9 mouse cellular contexts compared by ENCODE assay signal in genomic region chr10:76201978-76202377, GRCm38 (mm10). TPM values are rescaled to one million over a fixed set of nuclear protein-coding genes. Genes with fewer than 3 reads are reported as not detected.
DNase-seq lines count a peak whose midpoint lies in the region; ATAC-seq and TF ChIP-seq lines count a peak whose summit lies in the region.
"Had no signal": no experiment of that assay in that cellular context is flagged by ENCODE, and none has a peak within 500 bp of the region (broad histone marks: within the 10 kb centered on the region; RNA-seq: fewer than 3 reads in every experiment).

No protein-coding gene starts in this region.

- ATAC-seq in midbrain, embryonic 11.5 days (ENCODE audit: low FRiP score), result no peak
- ATAC-seq in midbrain, embryonic 13.5 days, result no peak
- no peak for ATAC-seq in limb, embryonic 14.5 days (ENCODE audit: low FRiP score, low read depth)
- ATAC-seq in erythroid progenitor cell, adult 5-6 weeks (replicated peaks; ENCODE audit: low FRiP score, poor library complexity, severe bottlenecking), result no peak

- no peak overlapping the region for H3K27ac ChIP-seq in midbrain, embryonic 11.5 days (ENCODE audit: low read depth, low read length)
- no peak overlapping the region for H3K27ac ChIP-seq in midbrain, embryonic 13.5 days
- H3K27ac ChIP-seq in limb, embryonic 14.5 days (replicated peaks; ENCODE audit: low read depth, low read length), result no peak overlapping the region

- H3K9me3 ChIP-seq in midbrain, embryonic 11.5 days (ENCODE audit: control insufficient read depth, low read length), result no peaks in the 10 kb centered on the region
- no peaks in the 10 kb centered on the region for H3K9me3 ChIP-seq in midbrain, embryonic 13.5 days
- no peaks in the 10 kb centered on the region for H3K9me3 ChIP-seq in limb, embryonic 14.5 days (ENCODE audit: control insufficient read depth, low read length)

- H3K4me3 ChIP-seq in midbrain, embryonic 11.5 days (ENCODE audit: low read depth, low read length), result no peak overlapping the region
- no peak overlapping the region for H3K4me3 ChIP-seq in midbrain, embryonic 13.5 days (replicated peaks)
- no peak overlapping the region for H3K4me3 ChIP-seq in limb, embryonic 14.5 days (replicated peaks; ENCODE audit: low read length)

- WGBS in midbrain, embryonic 11.5 days, result 18% methylated on average over 7 of the region's 7 CpGs
- 18% methylated on average over 7 of the region's 7 CpGs for WGBS in midbrain, embryonic 13.5 days
- 20% methylated on average over 7 of the region's 7 CpGs for WGBS in limb, embryonic 14.5 days

- peak; percentile 96 for DNase-seq in midbrain, embryonic 11.5 days (ENCODE audit: low spot score, missing footprints)
- DNase-seq in adrenal gland, adult 2 months, result peak; percentile 53
- peak; percentile 89 for DNase-seq in embryo, embryonic 10.5 days (ENCODE audit: low spot score)
- DNase-seq in kidney, adult 9 months, result peak; percentile 85
- DNase-seq in limb, embryonic 14.5 days (ENCODE audit: low spot score), result peak; percentile 72
- peak; percentile 62 for DNase-seq in retina, postnatal 7 days (ENCODE audit: low read depth, low spot score)

- H3K9ac ChIP-seq in midbrain, embryonic 11.5 days (ENCODE audit: low read length), result no peak overlapping the region
- H3K9ac ChIP-seq in midbrain, embryonic 13.5 days (replicated peaks), result no peak overlapping the region
- H3K9ac ChIP-seq in limb, embryonic 14.5 days (ENCODE audit: low read depth, low read length, severe bottlenecking), result no peak overlapping the region

- H3K4me1 ChIP-seq in midbrain, embryonic 11.5 days (ENCODE audit: control insufficient read depth, insufficient read depth, low read length), result no peaks in the 10 kb centered on the region
- no peaks in the 10 kb centered on the region for H3K4me1 ChIP-seq in midbrain, embryonic 13.5 days (replicated peaks)
- no peaks in the 10 kb centered on the region for H3K4me1 ChIP-seq in limb, embryonic 14.5 days (ENCODE audit: control insufficient read depth, insufficient read depth, low read length)

- no peaks in the 10 kb centered on the region for H3K36me3 ChIP-seq in midbrain, embryonic 11.5 days (ENCODE audit: control insufficient read depth, insufficient read depth, low read length)
- H3K36me3 ChIP-seq in midbrain, embryonic 13.5 days, result peaks cover 15% of the 10 kb centered on the region
- H3K36me3 ChIP-seq in limb, embryonic 14.5 days (ENCODE audit: control insufficient read depth, insufficient read depth, low read length), result peaks cover 6% of the 10 kb centered on the region; the same call in 1 of the 2 replicates

- no peak for TF ChIP-seq POLR2A in limb, embryonic 14.5 days (IDR thresholded peaks at IDR 0.05; ENCODE audit: borderline replicate concordance, extremely low read depth, insufficient read depth, insufficient read length)

- H3K4me2 ChIP-seq in midbrain, embryonic 11.5 days, result no peak overlapping the region
- H3K4me2 ChIP-seq in midbrain, embryonic 13.5 days (replicated peaks), result no peak overlapping the region
- no peak overlapping the region for H3K4me2 ChIP-seq in limb, embryonic 14.5 days (replicated peaks; ENCODE audit: low read depth, low read length, severe bottlenecking)

- H3K27me3 ChIP-seq in midbrain, embryonic 11.5 days (ENCODE audit: control insufficient read depth, insufficient read depth, low read length), result no peaks in the 10 kb centered on the region
- H3K27me3 ChIP-seq in midbrain, embryonic 13.5 days, result no peaks in the 10 kb centered on the region
- H3K27me3 ChIP-seq in limb, embryonic 14.5 days (ENCODE audit: control insufficient read depth, insufficient read depth, low read length), result no peaks in the 10 kb centered on the region

RNA-seq across cellular contexts. Expression of gene Prmt2, which starts 35.7 kb away (rescaled TPM):
- 106 and 115 TPM in 2 replicates for polyA plus RNA-seq in midbrain, embryonic 11.5 days (2014; fragmentation: Nextera tagmentation; extraction: Ambion mirVana)
- 270 and 275 TPM in 2 replicates for polyA plus RNA-seq in midbrain, embryonic 13.5 days (2015; fragmentation: Nextera tagmentation; extraction: Ambion mirVana)
- total RNA-seq in adrenal gland, adult 2 months (2021), result 10 to 100 TPM; 19.0 to 25.9 TPM
- 22.1 and 27.4 TPM in 2 replicates for polyA plus RNA-seq in adrenal gland, adult 2 months (2012; rRNA removed)
- 61.4 and 70.6 TPM in 2 replicates for polyA plus RNA-seq in limb, embryonic 14.5 days (2012; rRNA removed)
- polyA plus RNA-seq in limb, embryonic 14.5 days (2014; fragmentation: Nextera tagmentation; extraction: Ambion mirVana), result 57.9 and 61.9 TPM in 2 replicates
- 2.2 TPM in 1 of 2 replicates, not detected in the other for total RNA-seq in erythroid progenitor cell, adult 5-6 weeks (2015; ENCODE audit: low replicate concordance)
- 0.77 TPM in 1 of 2 replicates, not detected in the other for total RNA-seq in erythroid progenitor cell, adult 5-6 weeks (2017; ENCODE audit: low replicate concordance)

RNA-seq across cellular contexts. Expression of gene S100b, which starts 51.7 kb away (rescaled TPM):
- polyA plus RNA-seq in midbrain, embryonic 11.5 days (2014; fragmentation: Nextera tagmentation; extraction: Ambion mirVana), result 0.20 and 0.21 TPM in 2 replicates
- 0.18 and 0.31 TPM in 2 replicates for polyA plus RNA-seq in midbrain, embryonic 13.5 days (2015; fragmentation: Nextera tagmentation; extraction: Ambion mirVana)
- 10 to 100 TPM; 11.6 to 26.6 TPM for total RNA-seq in adrenal gland, adult 2 months (2021)
- polyA plus RNA-seq in adrenal gland, adult 2 months (2012; rRNA removed), result 2.0 TPM in 2 replicates
- 20.1 and 21.5 TPM in 2 replicates for polyA plus RNA-seq in limb, embryonic 14.5 days (2012; rRNA removed)
- polyA plus RNA-seq in limb, embryonic 14.5 days (2014; fragmentation: Nextera tagmentation; extraction: Ambion mirVana), result 8.5 and 9.9 TPM in 2 replicates
- total RNA-seq in erythroid progenitor cell, adult 5-6 weeks (2015; ENCODE audit: low replicate concordance), result not detected in 2 replicates
- total RNA-seq in erythroid progenitor cell, adult 5-6 weeks (2017; ENCODE audit: low replicate concordance), result not detected in 2 replicates

RNA-seq across cellular contexts. Expression of gene Slc5a4a, which starts 54.7 kb away (rescaled TPM):
- not detected in 2 replicates for polyA plus RNA-seq in midbrain, embryonic 11.5 days (2014; fragmentation: Nextera tagmentation; extraction: Ambion mirVana)
- polyA plus RNA-seq in midbrain, embryonic 13.5 days (2015; fragmentation: Nextera tagmentation; extraction: Ambion mirVana), result 0.09 and 0.13 TPM in 2 replicates
- not detected for total RNA-seq in adrenal gland, adult 2 months (2021)
- polyA plus RNA-seq in adrenal gland, adult 2 months (2012; rRNA removed), result not detected in 2 replicates
- 0.03 TPM in 1 of 2 replicates, not detected in the other for polyA plus RNA-seq in limb, embryonic 14.5 days (2012; rRNA removed)
- not detected in 2 replicates for polyA plus RNA-seq in limb, embryonic 14.5 days (2014; fragmentation: Nextera tagmentation; extraction: Ambion mirVana)
- total RNA-seq in erythroid progenitor cell, adult 5-6 weeks (2015; ENCODE audit: low replicate concordance), result not detected in 2 replicates
- total RNA-seq in erythroid progenitor cell, adult 5-6 weeks (2017; ENCODE audit: low replicate concordance), result not detected in 2 replicates
- total RNA-seq: gastrocnemius, postnatal 36 days had no signal
